ENCODE assay signal across 11 mouse cellular contexts in genomic region chr6:84892926-84893772, GRCm38 (mm10).
DNase-seq lines count a peak whose midpoint lies in the region; ATAC-seq and TF ChIP-seq lines count a peak whose summit lies in the region.
"Had no signal": no experiment of that assay in that cellular context is flagged by ENCODE, and none has a peak within 500 bp of the region (broad histone marks: within the 10 kb centered on the region; RNA-seq: fewer than 3 reads in every experiment).

No protein-coding gene starts in this region.

- H3K4me2 ChIP-seq in heart, embryonic 11.5 days = no peak overlapping the region; the same call in 1 of the 2 replicates

- no peak for TF ChIP-seq CTCF in left cerebral cortex, adult 2 months (IDR thresholded peaks at IDR 0.05)

- H3K36me3 ChIP-seq in heart, embryonic 11.5 days (ENCODE audit: control insufficient read depth, insufficient read depth, low read length) = no peaks in the 10 kb centered on the region

- peak overlapping the region; percentile 46; the same call in 1 of the 2 replicates for H3K27ac ChIP-seq in heart, embryonic 11.5 days (ENCODE audit: low read depth, low read length)
- H3K27ac ChIP-seq in left cerebral cortex, adult 2 months = peak overlapping the region; percentile 24; the same call in 1 of the 2 replicates
- H3K27ac ChIP-seq: liver, embryonic 14.5 days had no signal

- no peaks in the 10 kb centered on the region for H3K9me3 ChIP-seq in heart, embryonic 11.5 days (replicated peaks; ENCODE audit: control insufficient read depth, low read length)

- 12% methylated on average over 5 of the region's 5 CpGs for WGBS in heart, embryonic 11.5 days (ENCODE audit: insufficient replicate concordance)

- H3K27me3 ChIP-seq in heart, embryonic 11.5 days (ENCODE audit: control insufficient read depth, insufficient read depth, low read length) = no peaks in the 10 kb centered on the region

- H3K9ac ChIP-seq in heart, embryonic 11.5 days (ENCODE audit: low read depth, low read length) = no peak overlapping the region
- H3K9ac ChIP-seq: liver, embryonic 14.5 days had no signal

- no peak overlapping the region for H3K4me3 ChIP-seq in heart, embryonic 11.5 days (ENCODE audit: low read depth, low read length)
- H3K4me3 ChIP-seq in left cerebral cortex, adult 2 months = no peak overlapping the region

- no peak for DNase-seq in heart, adult 11 months
- DNase-seq in left cerebral cortex, adult 2 months (ENCODE audit: extremely low spot score in 1 of 2, low spot score in 2 of 2) = no peak
- DNase-seq in left cerebral cortex, adult 8-10 months (ENCODE audit: low spot score in 2 of 2) = no peak
- peak; percentile 27 for DNase-seq in lung, postnatal 36 days
- DNase-seq in spleen, postnatal 4 days (ENCODE audit: low spot score in 2 of 2) = no peak
- no peak for DNase-seq in cerebellum, postnatal 4 days (ENCODE audit: low spot score in 2 of 2)
- DNase-seq: cerebellum, adult 2 months; retina, postnatal 1 day had no signal

- intact Hi-C loops in left cerebral cortex, adult 2 months (cut with DNase I) = no loop called here

- ATAC-seq in heart, embryonic 11.5 days (replicated peaks; ENCODE audit: insufficient number of reproducible peaks, low FRiP score, low TSS enrichment) = no peak
- ATAC-seq in common myeloid progenitor, adult 5-6 weeks (replicated peaks; ENCODE audit: low read depth, poor library complexity, severe bottlenecking) = peak; percentile 42; the same call in 1 of the 2 replicates

- H3K4me1 ChIP-seq in heart, embryonic 11.5 days (ENCODE audit: control insufficient read depth, insufficient read depth, low read length) = peaks cover 11% of the 10 kb centered on the region
